Mouse (Mus musculus) gastrocnemius, adult 18-20 months (tissue): ENCODE measurements around the gene Arhgef28. TPM values are rescaled to one million over a fixed set of nuclear protein-coding genes. Genes with fewer than 3 reads are reported as not detected.

Experiments
- total RNA-seq, 2 experiments: library from RNA; stranded (reverse); gene quantifications; 2 replicates each; pipeline ENCODE4 v1.2.3; 2021

Arhgef28 gene
- total RNA-seq, 2 experiments from 2014 or later, result 2.3 to 2.4 TPM

Other genes starting within 250 kb of the Arhgef28 start
- gene Utp15, start 56.6 kb upstream of the Arhgef28 start, total RNA-seq, result 1 to 10 TPM; 3.5 to 3.8 TPM
- 10 to 100 TPM; 14.6 to 15.5 TPM for gene Ankra2, start 56.6 kb upstream of the Arhgef28 start, total RNA-seq
- not detected for gene Gm21976, start 73.4 kb upstream of the Arhgef28 start, total RNA-seq
- gene Btf3, start 110.6 kb upstream of the Arhgef28 start, total RNA-seq, result 100 to 1,000 TPM; 227 to 231 TPM
- under 1 TPM in 1 of 2 experiments, not detected in 1; 0.12 TPM for gene Foxd1, start 147.8 kb upstream of the Arhgef28 start, total RNA-seq